Mouse (Mus musculus) embryonic facial prominence, embryonic 12.5 days (tissue): ENCODE data around the gene Hist1h4b. TPM values are rescaled to one million over a fixed set of nuclear protein-coding genes. Genes with fewer than 3 reads are reported as not detected.
A peak's percentile ranks its signal among the peaks of the same experiment; 100 is the strongest.
"Not testable (repeated sequence)": the region's sequence is repeated elsewhere in the genome, so short reads cannot be mapped to it uniquely, and the experiment has no call there.

Source experiments
- ATAC-seq: fragments of 200-750 bp; cut with Nextera tagmentation; 2 replicates; pipeline ENCODE4 v1.8.0; 2017; ENCODE audit not compliant: insufficient number of reproducible peaks, insufficient read depth, low FRiP score, low TSS enrichment
- H3K27ac ChIP-seq: fragments of 300-500 bp; sonication (generic); 2 replicates; pipeline ENCODE4 v1.5.1; 2016; ENCODE audit warnings: mild to moderate bottlenecking
- H3K27me3 ChIP-seq: fragments of 300-500 bp; sonication (generic); 2 replicates; pipeline ENCODE4 v1.6.1; 2016; ENCODE audit warnings: mild to moderate bottlenecking, moderate library complexity
- H3K36me3 ChIP-seq: fragments of 300-500 bp; sonication (generic); 2 replicates; pipeline ENCODE4 v1.6.1; 2016; ENCODE audit warnings: mild to moderate bottlenecking
- H3K4me1 ChIP-seq: fragments of 300-500 bp; sonication (generic); 2 replicates; pipeline ENCODE4 v1.6.1; 2016
- H3K4me2 ChIP-seq: fragments of 300-500 bp; sonication (generic); replicated peaks from 2 replicates; pipeline ENCODE4 v1.6.1; 2016; ENCODE audit warnings: mild to moderate bottlenecking, moderate library complexity
- H3K4me3 ChIP-seq: fragments of 300-500 bp; sonication (generic); 2 replicates; pipeline ENCODE4 v1.5.1; 2016; ENCODE audit warnings: mild to moderate bottlenecking
- H3K9ac ChIP-seq: fragments of 300-500 bp; sonication (generic); 2 replicates; pipeline ENCODE4 v1.6.1; 2016; ENCODE audit warnings: mild to moderate bottlenecking, moderate library complexity
- H3K9me3 ChIP-seq: fragments of 300-500 bp; sonication (generic); 2 replicates; pipeline ENCODE4 v1.6.1; 2016; ENCODE audit warnings: mild to moderate bottlenecking, moderate library complexity
- WGBS: fragments of 180-500 bp; shearing (Covaris S2); methylation state at CpG from one replicate; pipeline ENCODE4 v1.1.7; 2016; 5-methylcytosine and 5-hydroxymethylcytosine counted together
- polyA plus RNA-seq: library from polyadenylated mRNA; unstranded; fragments of >200 nt; fragmentation: Nextera tagmentation; extraction: Ambion mirVana; gene quantifications from 2 replicates; pipeline ENCODE4 v1.2.1, GENCODE M21; 2016

The Hist1h4b gene
- polyA plus RNA-seq, 1 experiment from 2014 or later, result 11.5 TPM

- Histone ChIP-seq H3K27ac (0 out of 2 replicates have a peak overlapping the region, but pooled peaks have one; percentile 46), H3K27me3 (no peaks in the 10 kb centered on the region), H3K9me3 (no peaks in the 10 kb centered on the region), H3K4me3 (no peak overlapping the region), H3K4me2 (no peak overlapping the region), H3K4me1 (peaks cover 13% of the 10 kb centered on the region; the same call in 1 of the 2 replicates), H3K36me3 (no peaks in the 10 kb centered on the region), H3K9ac (no peak overlapping the region)
- no peak for ATAC-seq
These were observed 14.8 kb upstream of the Hist1h4b start for GRCm38 (mm10) chr13:23742007-23742406.

- H3K4me2 ChIP-seq, result no peak overlapping the region
- H3K27me3 ChIP-seq, result no peaks in the 10 kb centered on the region
- WGBS, result 83% methylated on average over 5 of the region's 5 CpGs
- no peaks in the 10 kb centered on the region for H3K36me3 ChIP-seq
- no peak for ATAC-seq
- H3K9ac ChIP-seq, result no peak overlapping the region
- no peak overlapping the region for H3K4me3 ChIP-seq
- no peaks in the 10 kb centered on the region for H3K9me3 ChIP-seq
- peaks cover 17% of the 10 kb centered on the region; the same call in 1 of the 2 replicates for H3K4me1 ChIP-seq
- no peak overlapping the region for H3K27ac ChIP-seq
These were observed 13.6 kb upstream of the Hist1h4b start for GRCm38 (mm10) chr13:23743215-23743614.

- peak overlapping the region; percentile 60; the same call in 1 of the 2 replicates for H3K9ac ChIP-seq
- H3K4me1 ChIP-seq, result peaks cover 18% of the 10 kb centered on the region; the same call in 1 of the 2 replicates
- 34% methylated on average over 4 of the region's 4 CpGs for WGBS
These were observed 12.8 kb upstream of the Hist1h4b start for GRCm38 (mm10) chr13:23743963-23744362.

GRCm38 (mm10) chr13:23744421-23745380 lies 12.1 kb upstream of the Hist1h4b start:
- H3K36me3 ChIP-seq, result no peaks in the 10 kb centered on the region
- H3K27ac ChIP-seq, result peak overlapping the region; percentile 98
- H3K9ac ChIP-seq, result peak overlapping the region; percentile 60
- H3K4me3 ChIP-seq, result peak overlapping the region; percentile 40
- H3K9me3 ChIP-seq, result no peaks in the 10 kb centered on the region
- WGBS, result 1% methylated on average over 16 of the region's 36 CpGs
- no peak for ATAC-seq
- H3K27me3 ChIP-seq, result no peaks in the 10 kb centered on the region
- H3K4me1 ChIP-seq, result peaks cover 18% of the 10 kb centered on the region; the same call in 1 of the 2 replicates
- H3K4me2 ChIP-seq, result peak overlapping the region; percentile 55

More at GRCm38 (mm10) chr13:23743963-23744362, 12.8 kb upstream of the Hist1h4b start:
- Histone ChIP-seq H3K27ac (peak overlapping the region; percentile 98), H3K9me3 (no peaks in the 10 kb centered on the region), H3K27me3 (no peaks in the 10 kb centered on the region), H3K4me3 (0 out of 2 replicates have a peak overlapping the region, but pooled peaks have one; percentile 40), H3K4me2 (peak overlapping the region; percentile 55), H3K36me3 (no peaks in the 10 kb centered on the region)
- ATAC-seq, result no peak

GRCm38 (mm10) chr13:23745381-23746161 lies 11.2 kb upstream of the Hist1h4b start, which contains the start of gene Hist1h3c:
TSS of gene Hist1h3c (minus strand) at chr13:23745602.
- Histone ChIP-seq H3K27ac (peak within 1 kb of the TSS; percentile 98), H3K4me1 (peaks cover 15% of the 10 kb centered on the region; the same call in 1 of the 2 replicates), H3K27me3 (no peaks in the 10 kb centered on the region), H3K9me3 (no peaks in the 10 kb centered on the region), H3K36me3 (no peaks in the 10 kb centered on the region), H3K9ac (peak within 1 kb of the TSS; percentile 60), H3K4me2 (peak within 1 kb of the TSS; percentile 66), H3K4me3 (peak within 1 kb of the TSS; percentile 40)
- ATAC-seq, result peak; percentile 55; the same call in 1 of the 2 replicates
- under 1% methylated on average over 24 of the region's 28 CpGs for WGBS

GRCm38 (mm10) chr13:23746201-23747080 lies 10.4 kb upstream of the Hist1h4b start, which contains the start of gene Hist1h2bb:
TSS of gene Hist1h2bb (plus strand) at chr13:23746734.
- H3K36me3 ChIP-seq, H3K27me3 ChIP-seq, H3K9me3 ChIP-seq: not testable (repeated sequence)
- Histone ChIP-seq H3K4me2 (peak within 1 kb of the TSS; percentile 66), H3K27ac (peak within 1 kb of the TSS; percentile 98), H3K9ac (peak within 1 kb of the TSS; percentile 54), H3K4me3 (peak within 1 kb of the TSS; percentile 40), H3K4me1 (peaks cover 10% of the 10 kb centered on the region; the same call in 1 of the 2 replicates)
- peak; percentile 92 for ATAC-seq
- WGBS, result under 1% methylated on average over 43 of the region's 58 CpGs

GRCm38 (mm10) chr13:23747081-23747891 lies 9.5 kb upstream of the Hist1h4b start:
- Histone ChIP-seq H3K4me1 (peaks cover 10% of the 10 kb centered on the region; the same call in 1 of the 2 replicates), H3K9me3 (no peaks in the 10 kb centered on the region), H3K4me2 (peak overlapping the region; percentile 66), H3K4me3 (peak overlapping the region; percentile 40), H3K27me3 (no peaks in the 10 kb centered on the region), H3K9ac (peak overlapping the region; percentile 46), H3K36me3 (no peaks in the 10 kb centered on the region), H3K27ac (peak overlapping the region; percentile 98)
- no peak for ATAC-seq
- WGBS, result 4% methylated on average over 13 of the region's 13 CpGs

GRCm38 (mm10) chr13:23747892-23748288 lies 8.9 kb upstream of the Hist1h4b start:
- H3K36me3 ChIP-seq, result no peaks in the 10 kb centered on the region
- ATAC-seq, result no peak
- peak overlapping the region; percentile 66 for H3K4me2 ChIP-seq
- WGBS, result 7% methylated on average over 4 of the region's 4 CpGs
- peak overlapping the region; percentile 98 for H3K27ac ChIP-seq
- H3K9ac ChIP-seq, result 0 out of 2 replicates have a peak overlapping the region, but pooled peaks have one; percentile 5
- H3K4me3 ChIP-seq, result peak overlapping the region; percentile 9; the same call in 1 of the 2 replicates
- H3K9me3 ChIP-seq, result no peaks in the 10 kb centered on the region
- H3K4me1 ChIP-seq, result peaks cover 10% of the 10 kb centered on the region; the same call in 1 of the 2 replicates
- H3K27me3 ChIP-seq, result no peaks in the 10 kb centered on the region

- no peak overlapping the region for H3K9ac ChIP-seq
- peak overlapping the region; percentile 90 for H3K27ac ChIP-seq
- ATAC-seq, result no peak
- no peaks in the 10 kb centered on the region for H3K27me3 ChIP-seq
- H3K4me2 ChIP-seq, result no peak overlapping the region
- no peak overlapping the region for H3K4me3 ChIP-seq
- H3K4me1 ChIP-seq, result peaks cover 5% of the 10 kb centered on the region; the same call in 1 of the 2 replicates
- no peaks in the 10 kb centered on the region for H3K36me3 ChIP-seq
- no peaks in the 10 kb centered on the region for H3K9me3 ChIP-seq
- WGBS, result 89% methylated on average over 5 of the region's 5 CpGs
These were observed 7.2 kb upstream of the Hist1h4b start for GRCm38 (mm10) chr13:23749563-23750121.
